Mouse (Mus musculus) ES-Bruce4 (cell line): ENCODE measurements at regions not wholly inside any gene's neighbourhood (a gene's known extent, or its start where the extent isn't known, plus 50 kb on each side); places are given as distances from the start of the nearest gene placed in this dataset.

Experiments used
- H3K27ac ChIP-seq: 2 replicates; pipeline ENCODE4 v1.5.1; 2012; ENCODE audit warnings: low read length, inconsistent platforms; ENCODE audit not compliant: insufficient read depth
- H3K27me3 ChIP-seq: 2 replicates; pipeline ENCODE4 v1.6.1; 2012; ENCODE audit warnings: mild to moderate bottlenecking, low read length, inconsistent platforms; ENCODE audit not compliant: control insufficient read depth, poor library complexity, insufficient read depth, severe bottlenecking
- H3K36me3 ChIP-seq: 2 replicates; pipeline ENCODE4 v1.6.1; 2012; ENCODE audit warnings: inconsistent platforms, mild to moderate bottlenecking, low read length, moderate library complexity; ENCODE audit not compliant: control insufficient read depth, poor library complexity, insufficient read depth, severe bottlenecking
- H3K4me1 ChIP-seq: one replicate; pipeline ENCODE4 v1.8.1; 2011; ENCODE audit warnings: low read length; ENCODE audit not compliant: control insufficient read depth, insufficient read depth
- H3K4me3 ChIP-seq: 2 replicates; pipeline ENCODE4 v1.5.1; 2011; ENCODE audit warnings: low read depth, mild to moderate bottlenecking, low read length
- H3K9ac ChIP-seq: 2 replicates; pipeline ENCODE4 v1.6.1; 2012; ENCODE audit warnings: low read depth, mild to moderate bottlenecking, inconsistent platforms; ENCODE audit not compliant: poor library complexity, severe bottlenecking
- H3K9me3 ChIP-seq: replicated peaks from 2 replicates; pipeline ENCODE4 v1.6.1; 2012; ENCODE audit warnings: mild to moderate bottlenecking, low read length, inconsistent platforms; ENCODE audit not compliant: control insufficient read depth, poor library complexity, insufficient read depth, severe bottlenecking
- CTCF ChIP-seq: IDR thresholded peaks from one replicate; pipeline ENCODE4 v1.8.1; 2011; ENCODE audit warnings: low read depth, low read length
- EP300 ChIP-seq: IDR thresholded peaks from 2 replicates; pipeline ENCODE4 v1.6.1; 2011; ENCODE audit warnings: low read depth, low read length; ENCODE audit not compliant: insufficient read depth
- POLR2A ChIP-seq: IDR thresholded peaks from one replicate; pipeline ENCODE4 v1.8.1; 2011; ENCODE audit warnings: low read length; ENCODE audit not compliant: insufficient read depth

DNA sequence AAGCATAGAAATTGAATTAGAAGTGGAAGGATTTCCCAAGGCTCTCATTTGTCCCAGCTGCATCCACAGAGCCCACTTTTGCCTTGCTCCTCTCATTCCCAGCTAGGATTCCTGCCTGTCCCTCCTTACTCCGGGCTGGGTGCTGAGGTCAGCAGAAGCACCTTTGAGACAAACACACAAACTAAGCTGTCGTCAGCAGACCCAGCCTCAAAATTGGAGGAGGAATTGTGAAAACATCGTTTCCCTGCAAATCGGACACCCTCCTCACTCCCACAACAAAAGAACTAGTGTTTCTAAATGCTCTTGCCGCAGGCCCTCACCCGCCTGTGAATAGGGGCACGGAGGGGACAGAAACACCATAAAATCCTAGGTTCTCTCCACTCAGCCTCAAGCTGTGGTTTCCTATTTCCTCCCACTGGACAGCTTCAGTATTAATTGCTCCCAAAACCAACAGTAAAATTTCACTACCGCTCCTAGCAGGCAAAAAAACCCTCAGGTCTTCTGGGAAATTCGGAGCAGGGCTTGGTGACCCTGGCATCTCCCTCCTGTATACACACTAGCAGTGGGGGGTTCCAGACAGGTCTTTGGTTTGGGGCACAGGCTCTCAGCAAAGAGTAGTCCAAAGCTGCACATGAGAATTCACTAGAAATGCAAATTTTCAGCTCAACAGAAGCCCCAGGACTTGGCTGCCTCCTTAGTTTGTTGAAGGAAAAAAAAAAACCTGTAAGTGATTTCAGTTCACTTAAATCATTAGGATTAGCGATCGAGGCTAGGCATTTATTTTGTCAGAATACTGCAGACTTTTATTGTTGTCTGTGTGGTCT lies 123.5 kb upstream of the Adamts9 start:
- Histone ChIP-seq H3K27ac (no peak overlapping the region), H3K27me3 (no peaks in the 10 kb centered on the region), H3K4me3 (no peak overlapping the region), H3K4me1 (no peaks in the 10 kb centered on the region), H3K9ac (no peak overlapping the region), H3K9me3 (no peaks in the 10 kb centered on the region; the same call in 1 of the 2 replicates), H3K36me3 (no peaks in the 10 kb centered on the region)
- TF ChIP-seq CTCF: no peak
- no peak for TF ChIP-seq POLR2A
- no peak for TF ChIP-seq EP300

DNA sequence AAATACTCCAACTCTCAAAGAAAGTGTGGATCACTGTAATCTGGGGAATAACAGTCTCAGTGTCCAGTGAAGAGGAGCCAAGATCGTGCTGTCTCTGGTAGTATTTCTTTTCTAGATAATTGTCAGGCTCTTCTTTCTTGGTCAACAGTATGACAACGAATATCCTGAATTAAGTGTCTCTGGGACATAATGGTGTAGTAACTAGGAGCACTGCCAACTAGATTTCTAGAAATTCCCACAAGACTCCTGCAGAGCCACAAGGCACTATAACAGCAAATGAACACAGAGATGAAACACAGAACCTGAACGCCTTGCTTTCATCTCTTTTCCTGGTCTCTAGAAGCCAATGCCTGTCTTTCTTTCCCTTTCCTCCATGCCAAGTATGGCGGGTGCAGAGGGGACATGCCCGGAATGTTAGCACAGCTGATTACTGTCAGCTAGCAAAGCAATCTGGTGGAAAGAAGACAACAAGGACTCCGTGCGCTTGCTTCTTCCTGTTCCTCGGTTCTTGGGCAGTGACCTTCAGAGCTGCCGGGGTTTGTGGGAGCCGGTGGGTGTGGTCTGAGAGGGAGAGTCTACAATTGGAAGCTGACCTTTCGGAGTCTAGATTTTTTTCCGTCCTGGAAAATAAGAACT lies 122.7 kb upstream of the Adamts9 start:
- peak overlapping the region; percentile 44 for H3K4me3 ChIP-seq
- TF ChIP-seq CTCF (no peak), EP300 (no peak), POLR2A (no peak)
- H3K27me3 ChIP-seq: no peaks in the 10 kb centered on the region
- no peaks in the 10 kb centered on the region for H3K36me3 ChIP-seq
- no peak overlapping the region for H3K9ac ChIP-seq
- no peak overlapping the region for H3K27ac ChIP-seq
- H3K4me1 ChIP-seq: no peaks in the 10 kb centered on the region
- H3K9me3 ChIP-seq: no peaks in the 10 kb centered on the region; the same call in 1 of the 2 replicates

DNA sequence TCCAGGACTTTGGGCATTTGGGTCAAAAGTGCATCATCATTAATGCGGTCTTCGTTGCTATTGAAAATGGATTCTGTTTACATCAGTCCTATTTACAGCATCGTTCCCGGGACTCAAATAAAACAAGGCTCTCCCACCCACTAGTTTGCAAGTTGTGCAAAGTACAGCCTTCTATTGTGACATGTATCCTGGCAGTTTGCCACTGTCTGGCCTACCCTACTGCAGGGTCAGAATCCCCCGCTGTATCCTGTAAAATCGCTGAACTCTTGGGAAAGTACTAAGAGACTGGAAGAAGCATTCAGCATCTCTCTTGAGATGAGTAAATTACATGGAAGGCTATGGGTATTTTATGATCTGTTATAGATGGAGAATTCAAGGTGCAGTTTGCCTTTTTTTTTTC lies 122.1 kb upstream of the Adamts9 start:
- Histone ChIP-seq H3K4me1 (no peaks in the 10 kb centered on the region), H3K4me3 (no peak overlapping the region), H3K9ac (no peak overlapping the region), H3K27me3 (no peaks in the 10 kb centered on the region), H3K9me3 (no peaks in the 10 kb centered on the region; the same call in 1 of the 2 replicates), H3K27ac (no peak overlapping the region), H3K36me3 (no peaks in the 10 kb centered on the region)
- no peak for TF ChIP-seq CTCF
- no peak for TF ChIP-seq EP300
- TF ChIP-seq POLR2A: no peak

DNA sequence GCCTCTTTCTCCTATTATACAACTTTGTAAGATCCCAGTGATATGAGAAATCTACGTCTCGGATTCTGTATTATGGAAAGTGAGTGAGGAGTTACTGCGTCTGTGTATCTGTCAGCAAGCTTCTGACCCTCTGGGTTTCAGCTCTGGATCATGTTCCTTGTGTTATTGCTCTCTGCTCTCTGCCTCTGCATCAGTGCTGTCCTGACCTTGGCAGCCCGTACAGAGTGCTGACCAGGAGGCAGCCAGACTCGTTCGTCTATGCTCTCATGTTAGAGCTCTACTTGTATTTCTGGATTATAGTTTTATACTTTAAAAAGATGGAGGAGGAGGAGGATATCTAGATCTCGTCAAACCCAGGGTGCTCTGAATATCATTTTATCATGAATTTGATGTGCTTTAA lies 121.1 kb upstream of the Adamts9 start:
- no peak overlapping the region for H3K4me3 ChIP-seq
- H3K9me3 ChIP-seq: no peaks in the 10 kb centered on the region; the same call in 1 of the 2 replicates
- H3K27ac ChIP-seq: no peak overlapping the region
- TF ChIP-seq POLR2A: no peak
- H3K27me3 ChIP-seq: no peaks in the 10 kb centered on the region
- H3K9ac ChIP-seq: no peak overlapping the region
- H3K36me3 ChIP-seq: no peaks in the 10 kb centered on the region
- no peaks in the 10 kb centered on the region for H3K4me1 ChIP-seq

DNA sequence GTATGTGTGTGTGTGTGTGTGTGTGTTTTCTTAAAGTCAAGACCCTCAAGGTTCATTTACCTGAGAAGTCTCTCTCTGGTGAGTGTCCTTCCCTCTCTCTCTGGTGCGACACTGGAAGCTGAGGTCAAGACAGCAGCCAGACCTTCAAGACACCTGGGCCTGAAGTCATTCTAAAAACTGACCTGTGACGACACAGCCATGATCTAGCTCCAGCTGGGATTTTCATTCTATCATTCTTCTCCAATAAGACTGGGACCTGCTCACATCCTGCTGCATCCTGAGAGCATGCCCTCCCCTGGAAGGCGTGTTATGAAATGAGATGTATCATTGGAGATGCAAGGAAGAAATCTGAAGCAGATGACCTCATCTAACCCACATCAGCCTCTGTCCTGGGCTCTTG lies 118.4 kb upstream of the Adamts9 start:
- Histone ChIP-seq H3K27me3 (no peaks in the 10 kb centered on the region), H3K9ac (no peak overlapping the region), H3K4me1 (no peaks in the 10 kb centered on the region), H3K9me3 (no peaks in the 10 kb centered on the region), H3K36me3 (no peaks in the 10 kb centered on the region), H3K27ac (no peak overlapping the region), H3K4me3 (no peak overlapping the region)
- TF ChIP-seq POLR2A (no peak), EP300 (no peak), CTCF (no peak)

DNA sequence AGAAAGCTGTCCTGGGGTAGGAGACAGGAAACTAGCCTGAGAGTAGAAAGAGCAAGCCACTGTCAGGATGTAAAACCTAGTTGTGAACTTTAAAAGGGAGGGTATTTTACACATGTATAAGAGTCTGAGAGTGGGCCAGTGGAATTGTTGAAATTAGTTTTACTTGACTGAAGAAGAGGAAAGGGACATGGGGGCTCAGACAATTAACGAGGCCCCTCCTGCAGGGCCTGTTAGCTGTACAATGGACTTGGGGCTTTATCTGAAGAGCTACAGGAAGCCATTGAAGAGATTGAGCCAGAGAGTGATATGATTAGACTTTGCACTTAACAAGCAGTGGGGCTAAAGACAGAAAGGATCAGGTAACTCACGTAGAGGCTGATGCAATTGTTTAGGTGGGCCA lies 102.2 kb upstream of the Adamts9 start:
- peaks cover 3% of the 10 kb centered on the region for H3K4me1 ChIP-seq
- no peaks in the 10 kb centered on the region for H3K36me3 ChIP-seq
- no peaks in the 10 kb centered on the region for H3K27me3 ChIP-seq
- no peak for TF ChIP-seq POLR2A
- TF ChIP-seq CTCF: no peak
- TF ChIP-seq EP300: no peak
- no peaks in the 10 kb centered on the region for H3K9me3 ChIP-seq
- no peak overlapping the region for H3K4me3 ChIP-seq
- H3K27ac ChIP-seq: peak overlapping the region; percentile 41; the same call in 1 of the 2 replicates
- no peak overlapping the region for H3K9ac ChIP-seq
